Mouse (Mus musculus) fat pad, adult 2 months (tissue): ENCODE measurements around the gene Dkkl1.

Experiments used
- DNase-seq: peaks from one replicate; pipeline ENCODE4 v3.0.0-alpha.2; 2011; ENCODE audit warnings: low read depth, low spot score; ENCODE audit errors: extremely low read depth

Gene Dkkl1

DNA sequence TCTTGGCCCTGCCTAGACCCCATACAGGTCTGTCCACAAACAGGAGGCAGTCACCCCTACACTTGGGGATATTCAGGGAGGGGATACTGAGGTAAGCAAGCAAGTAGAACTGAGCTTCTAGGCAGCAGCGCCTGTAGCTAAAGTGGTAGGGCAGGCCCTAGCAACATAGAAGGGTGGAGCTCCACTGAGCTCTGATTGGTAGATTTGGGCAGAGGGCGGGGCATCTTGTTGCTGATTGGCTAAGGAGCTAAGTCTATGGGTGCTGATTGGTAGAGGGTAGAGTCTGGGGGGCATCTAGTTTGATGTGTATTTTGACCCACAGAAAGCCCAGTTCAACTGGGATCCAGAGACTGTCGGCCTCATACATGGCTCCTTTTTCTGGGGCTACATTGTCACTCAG, 42.5 kb downstream of the Dkkl1 start:
- DNase-seq: no peak

DNA sequence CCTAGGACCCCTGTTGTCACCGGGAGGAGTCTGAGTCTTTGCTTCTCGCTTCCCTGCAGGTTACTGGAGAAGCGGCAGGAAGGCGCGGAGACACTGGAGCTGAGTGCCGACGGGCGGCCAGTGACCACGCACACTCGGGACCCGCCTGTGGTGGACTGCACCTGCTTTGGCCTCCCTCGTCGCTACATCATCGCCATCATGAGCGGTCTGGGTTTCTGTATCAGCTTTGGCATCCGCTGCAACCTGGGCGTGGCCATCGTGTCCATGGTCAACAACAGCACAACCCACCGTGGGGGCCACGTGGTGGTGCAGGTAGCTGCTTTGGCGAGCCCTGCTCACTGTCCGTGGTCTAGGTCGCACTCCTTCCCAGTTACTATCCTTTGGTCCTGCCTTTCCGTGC, 43.3 kb downstream of the Dkkl1 start:
- DNase-seq: no peak

DNA sequence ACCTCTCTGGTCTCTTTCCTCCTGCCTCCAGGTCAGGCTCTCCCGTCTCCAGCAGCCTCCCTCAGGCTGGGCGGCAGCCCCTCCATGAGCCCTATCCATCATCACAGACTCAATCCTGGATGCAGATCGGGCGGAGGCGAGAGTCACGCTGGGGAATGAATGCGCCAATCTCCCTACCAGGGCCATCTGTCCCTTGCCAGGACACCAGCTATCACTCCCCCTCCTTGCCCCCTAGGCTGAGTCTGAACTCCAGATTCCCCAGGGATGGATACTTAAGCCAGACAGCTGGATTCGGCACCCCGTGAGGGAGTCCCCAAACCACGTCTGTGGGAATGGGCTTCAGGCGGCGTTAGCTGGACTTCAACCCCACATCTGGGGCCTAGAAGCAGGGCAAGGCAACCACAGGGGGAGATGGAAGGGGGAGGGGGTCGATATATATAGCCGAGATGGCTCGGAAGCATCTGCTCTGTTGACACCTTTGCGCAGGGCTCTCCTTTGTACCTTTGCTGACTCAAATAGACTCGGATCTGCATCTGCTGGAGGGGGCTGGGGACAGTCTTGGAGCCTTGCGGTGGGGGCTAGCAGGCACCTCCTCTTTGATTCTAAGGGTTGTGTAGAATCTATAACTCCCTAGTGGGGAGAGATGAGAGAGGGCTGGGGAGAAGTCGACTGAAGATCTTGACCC, 44.0 kb downstream of the Dkkl1 start:
- DNase-seq: no peak

DNA sequence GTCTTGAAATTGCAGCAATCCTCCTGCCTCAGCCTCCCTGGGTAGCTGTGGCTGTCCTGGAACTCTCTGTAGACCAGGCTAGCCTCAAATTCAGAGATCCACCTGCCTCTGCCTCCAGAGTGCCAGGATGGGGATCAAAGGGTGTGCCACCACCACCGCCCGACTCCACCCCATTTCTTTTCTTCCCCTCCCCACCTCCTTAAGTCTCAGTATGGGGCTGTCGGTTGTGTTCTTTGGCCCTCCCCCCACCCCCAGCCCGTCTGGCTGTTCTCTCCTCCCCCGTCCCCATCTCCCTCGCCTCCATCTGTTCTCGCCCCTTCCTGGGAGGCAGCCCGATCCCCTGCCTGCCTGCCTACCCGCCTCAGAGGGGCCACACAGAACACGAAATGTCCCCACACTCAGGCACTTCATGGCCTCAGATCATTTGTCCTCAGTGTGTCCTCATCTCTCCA, 45.0 kb downstream of the Dkkl1 start:
- no peak for DNase-seq

DNA sequence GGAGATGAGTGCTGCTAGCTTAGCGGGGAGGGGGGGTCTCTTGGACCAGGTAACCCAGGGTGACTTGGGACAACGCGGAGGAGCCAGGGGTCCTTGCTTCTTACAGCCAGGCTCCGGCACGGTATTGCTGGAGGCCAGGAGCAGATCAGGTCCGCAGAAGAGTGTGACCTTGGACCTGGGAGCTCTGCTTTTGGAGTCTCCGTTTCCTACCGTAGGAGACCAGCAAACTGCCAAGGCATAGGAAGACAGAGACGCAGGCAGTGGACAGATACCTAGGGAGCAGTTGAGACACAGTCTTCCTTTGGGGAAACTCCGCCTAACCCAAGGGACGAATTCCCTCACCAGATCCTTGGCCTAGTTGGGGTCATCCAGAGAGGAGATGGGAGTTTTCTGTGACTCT, 46.2 kb downstream of the Dkkl1 start:
- DNase-seq: no peak

DNA sequence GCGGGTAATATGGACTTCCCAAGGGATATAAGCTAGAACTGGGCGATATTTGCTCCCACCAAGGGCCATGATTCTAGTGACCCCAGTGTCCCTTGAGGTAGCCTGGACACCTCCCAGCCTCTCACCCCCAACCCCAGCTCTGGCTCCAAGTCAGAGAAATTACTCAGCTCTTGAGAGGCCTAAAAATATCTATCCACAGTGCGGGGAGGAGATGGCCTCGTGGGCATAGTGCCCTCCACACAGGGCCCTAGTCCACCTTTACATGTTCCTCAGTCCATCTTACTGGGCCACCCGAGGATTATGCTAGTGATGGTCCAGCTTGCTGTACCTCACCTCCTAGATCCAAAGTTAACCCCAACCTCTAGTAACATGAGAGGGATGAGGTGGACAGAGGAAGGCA, 47.1 kb downstream of the Dkkl1 start:
- no peak for DNase-seq

DNA sequence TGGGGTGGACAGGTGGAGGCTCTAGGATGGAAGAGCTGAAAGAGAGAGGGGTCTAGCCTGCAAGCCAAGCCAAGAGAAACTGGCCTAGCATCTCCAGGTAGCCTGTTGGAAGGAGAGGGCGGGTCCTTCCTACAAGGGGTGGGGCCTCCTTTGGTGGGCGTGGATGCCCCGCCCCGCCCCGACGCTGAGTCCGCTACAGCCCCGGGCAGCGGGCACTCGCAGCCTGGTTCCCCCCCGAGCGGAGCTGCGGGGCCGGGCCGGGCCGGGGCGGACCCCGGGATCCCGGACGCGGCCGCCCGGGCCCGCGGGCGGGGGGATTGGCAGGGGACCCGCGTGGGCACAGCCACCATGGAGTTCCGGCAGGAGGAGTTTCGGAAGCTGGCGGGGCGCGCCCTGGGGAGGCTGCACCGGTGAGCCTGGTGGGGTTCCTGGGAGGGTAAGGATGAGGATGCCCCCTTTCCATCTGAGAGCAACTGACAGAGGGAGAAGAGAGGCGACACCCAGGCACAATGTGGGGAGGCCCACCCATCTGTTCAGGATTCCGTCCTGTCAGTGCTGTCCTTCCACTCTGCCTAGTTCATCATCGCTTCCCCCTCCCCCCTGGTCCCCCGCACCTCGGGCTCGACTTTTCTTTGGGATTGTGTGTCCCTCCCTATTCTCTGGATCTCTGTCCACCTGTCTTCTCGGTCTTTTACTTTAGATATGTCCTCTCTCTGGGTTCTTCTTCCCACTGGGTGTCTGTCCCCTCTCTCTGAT, 48.0 kb downstream of the Dkkl1 start, which contains the start of gene Slc17a7:
Gene Slc17a7 (plus strand): TSS at position 215 of the 756 bp plus-strand sequence.
- no peak for DNase-seq

DNA sequence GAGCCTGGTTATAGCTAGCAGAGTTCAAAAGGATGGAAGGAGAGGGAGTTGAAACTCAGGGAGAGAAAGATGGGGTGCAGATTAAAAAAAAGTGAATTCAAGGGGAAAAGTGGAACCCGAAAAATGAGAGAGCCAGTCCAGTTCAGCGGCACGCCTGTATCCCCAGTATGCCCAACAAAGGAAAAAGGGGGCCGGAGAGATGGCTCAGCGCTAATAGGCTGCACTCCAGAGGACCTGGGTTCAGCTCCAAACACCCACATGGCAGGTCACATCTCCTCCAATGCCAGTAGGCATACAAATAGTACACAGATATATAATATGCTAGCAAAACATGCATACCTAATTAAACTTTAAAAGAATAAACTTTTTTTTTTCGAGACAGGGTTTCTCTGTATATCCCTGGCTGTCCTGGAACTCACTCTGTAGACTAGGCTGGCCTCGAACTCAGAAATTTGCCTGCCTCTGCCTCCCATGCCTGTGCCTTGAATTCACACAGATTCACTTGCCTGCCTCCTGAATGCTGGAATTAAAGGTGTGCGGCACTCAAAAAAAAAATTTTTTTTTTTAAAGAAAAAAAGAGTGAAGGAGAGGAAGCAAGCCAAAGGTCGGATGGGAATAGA, 48.8 kb downstream of the Dkkl1 start:
- DNase-seq: no peak

DNA sequence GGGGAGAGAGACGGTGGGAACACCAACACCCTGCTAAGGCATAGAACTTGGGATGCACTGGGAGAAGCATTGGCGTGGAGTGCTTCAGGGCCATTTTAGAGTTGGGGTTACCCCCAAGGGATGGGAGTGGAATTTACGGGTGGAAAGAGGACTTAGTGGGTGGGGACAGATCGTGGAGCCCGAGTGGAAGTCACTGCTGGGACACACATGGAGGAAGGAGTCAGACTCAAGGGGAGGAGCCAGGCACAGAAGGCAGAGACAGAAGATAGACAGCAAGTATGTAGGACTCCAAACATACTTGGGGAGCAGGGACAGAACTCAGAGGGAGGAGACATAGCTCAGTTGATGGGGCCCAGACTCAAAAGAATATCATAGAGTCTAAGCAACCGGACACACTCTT, 49.4 kb downstream of the Dkkl1 start:
- DNase-seq: no peak

DNA sequence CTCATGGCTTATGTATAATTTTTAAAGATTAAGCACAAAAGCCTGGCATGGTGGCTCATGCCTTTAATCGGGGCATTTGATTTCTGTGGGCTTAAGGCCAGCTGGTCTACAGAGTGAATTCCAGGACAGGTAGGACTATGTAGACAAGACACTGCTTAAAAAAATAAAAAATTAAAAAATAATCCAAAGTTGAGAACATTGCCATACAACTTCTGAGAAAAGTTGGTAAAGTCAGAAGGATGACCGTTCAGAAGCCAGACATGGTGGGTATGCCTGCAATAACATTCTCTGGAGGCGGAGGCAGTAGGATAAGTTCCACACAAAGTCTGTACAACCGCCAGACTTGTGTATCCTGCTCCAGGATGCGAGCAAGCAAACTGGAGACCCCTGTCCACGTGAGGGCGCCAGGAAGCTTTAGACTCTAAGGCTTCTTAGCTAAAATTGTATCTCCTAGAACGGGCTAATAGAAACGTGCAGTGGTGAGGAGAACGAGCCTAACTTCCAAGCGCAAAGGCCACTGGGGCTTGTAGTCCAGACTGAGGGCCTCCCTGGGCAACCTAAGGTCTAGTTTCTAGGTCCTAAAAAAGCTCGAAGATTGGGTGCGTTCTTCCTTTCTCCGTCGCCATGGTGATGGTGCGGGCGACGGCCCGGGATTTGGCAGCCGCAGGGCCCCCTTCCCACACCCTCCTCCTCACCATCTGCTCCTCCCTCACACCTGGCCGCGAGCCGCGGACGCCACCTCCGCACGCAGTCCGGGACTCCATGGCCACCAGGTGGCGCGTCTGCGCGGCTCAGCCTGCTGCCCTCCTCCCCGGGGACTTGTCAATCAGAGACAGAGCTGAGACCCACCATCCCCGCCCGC, 50.1 kb downstream of the Dkkl1 start:
- no peak for DNase-seq

DNA sequence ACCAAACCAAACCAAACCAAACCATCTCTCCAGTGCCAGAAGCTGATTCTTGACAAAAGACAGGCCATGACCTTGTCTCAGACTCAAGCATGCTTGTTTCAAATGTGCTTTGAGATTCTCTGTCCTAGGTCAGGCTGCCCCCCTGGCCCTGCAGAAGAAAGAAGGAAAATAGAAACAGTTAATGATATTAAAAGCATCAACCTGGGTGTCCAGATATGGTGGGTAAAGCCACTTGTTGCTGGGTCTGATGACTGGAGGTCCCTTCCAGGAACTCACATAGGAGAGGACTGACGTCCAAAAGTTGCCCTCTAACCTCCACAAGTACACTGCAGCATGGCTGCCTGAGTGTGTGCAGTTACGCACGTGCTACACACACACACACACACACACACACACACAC, 51.1 kb downstream of the Dkkl1 start:
- no peak for DNase-seq

DNA sequence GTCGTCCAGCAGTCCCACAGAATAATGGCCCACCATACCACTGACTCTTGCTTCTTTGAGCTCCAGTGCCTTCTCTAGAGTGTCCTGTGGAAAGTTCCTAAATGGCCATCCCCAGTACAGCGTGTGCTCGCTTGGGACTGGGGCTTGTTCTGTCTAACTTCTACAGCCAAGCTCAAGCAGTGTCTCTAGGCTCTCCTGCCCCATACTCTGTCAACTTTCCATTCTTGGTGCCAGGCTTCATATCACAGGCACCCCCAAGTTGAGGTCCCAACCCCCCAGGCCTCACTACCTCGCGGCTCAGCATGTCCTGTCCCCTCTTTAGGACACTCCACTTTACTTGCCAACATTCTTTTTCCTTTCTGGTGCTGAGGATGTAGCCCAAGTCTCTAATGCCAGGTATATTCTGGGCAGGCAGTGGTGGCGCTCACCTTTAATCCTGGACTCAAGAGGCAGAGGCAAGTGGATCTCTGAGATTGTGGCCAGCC, 51.6 kb downstream of the Dkkl1 start:
- no peak for DNase-seq

DNA sequence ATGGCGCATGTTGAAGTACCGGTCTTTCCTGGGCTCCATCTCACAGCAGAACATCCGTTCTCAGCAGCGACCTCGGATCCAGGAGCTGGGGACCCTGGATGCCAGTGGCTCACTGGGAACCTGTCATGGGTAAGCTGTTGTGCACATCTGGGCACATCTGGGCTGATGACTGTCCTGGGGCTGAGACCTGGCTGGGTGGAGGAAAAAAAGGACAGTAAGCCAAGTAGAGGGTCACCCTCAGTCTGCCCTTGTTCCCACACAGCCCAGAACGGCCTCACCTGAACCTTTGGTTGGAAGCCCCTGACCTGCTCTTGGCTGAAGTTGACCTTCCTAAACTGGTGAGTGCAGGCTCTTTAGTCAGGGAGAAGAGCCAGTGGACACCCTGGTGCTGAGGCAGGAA, 53.0 kb downstream of the Dkkl1 start:
- DNase-seq: no peak
